Mouse (Mus musculus) G1E (cell line): ENCODE measurements around the gene Stox1. TPM values are rescaled to one million over a fixed set of nuclear protein-coding genes. Genes with fewer than 3 reads are reported as not detected.

Experiments used
- ATAC-seq: 2 replicates; pipeline ENCODE4 v1.8.0; 2016; ENCODE audit warnings: mild to moderate bottlenecking; ENCODE audit not compliant: insufficient number of reproducible peaks, poor library complexity, low FRiP score, severe bottlenecking; ENCODE audit errors: extremely low read depth
- DNase-seq: peaks from one replicate; pipeline ENCODE4 v3.0.0; 2012; ENCODE audit warnings: low spot score
- H3K27me3 ChIP-seq: 2 replicates; pipeline ENCODE4 v1.6.1; 2012; ENCODE audit warnings: mild to moderate bottlenecking, low read length, inconsistent platforms; ENCODE audit not compliant: insufficient read depth
- H3K36me3 ChIP-seq: replicated peaks from 2 replicates; pipeline ENCODE3; 2012; ENCODE audit warnings: mild to moderate bottlenecking, inconsistent platforms
- H3K4me1 ChIP-seq: 2 replicates; pipeline ENCODE4 v1.6.1; 2012; ENCODE audit warnings: low read depth, low read length, inconsistent platforms, mixed read lengths; ENCODE audit not compliant: insufficient read depth
- H3K4me3 ChIP-seq: 2 replicates; pipeline ENCODE4 v1.5.1; 2012; ENCODE audit warnings: low read depth, mild to moderate bottlenecking, inconsistent platforms, low read length, moderate library complexity, mixed read lengths
- H3K9me3 ChIP-seq: replicated peaks from 2 replicates; pipeline ENCODE4 v1.6.1; 2012; ENCODE audit warnings: inconsistent platforms
- CTCF ChIP-seq: IDR thresholded peaks from 2 replicates; pipeline ENCODE4 v1.5.1; 2012; ENCODE audit warnings: low read depth, low read length, inconsistent platforms, mixed read lengths
- GATA1 ChIP-seq: IDR thresholded peaks from 2 replicates; pipeline ENCODE4 v1.6.1; 2012; ENCODE audit warnings: borderline replicate concordance, low read length, inconsistent platforms, mixed read lengths
- GATA2 ChIP-seq: IDR thresholded peaks from 2 replicates; pipeline ENCODE4 v1.6.1; 2012; ENCODE audit warnings: low read depth, low read length, inconsistent platforms, borderline replicate concordance
- POLR2AphosphoS5 ChIP-seq: IDR thresholded peaks from 2 replicates; pipeline ENCODE4 v1.6.1; 2012; ENCODE audit warnings: low read depth, low read length, inconsistent platforms; ENCODE audit not compliant: insufficient replicate concordance
- TAL1 ChIP-seq: conservative IDR thresholded peaks from 2 replicates; pipeline ENCODE4 v1.6.1; 2012; ENCODE audit warnings: low read depth, low read length, inconsistent platforms, mixed read lengths
- polyA plus RNA-seq: library from polyadenylated mRNA; stranded (reverse); fragments of >175 nt; gene quantifications from 2 replicates; pipeline ENCODE4 v1.2.3, GENCODE M21; 2012
- total RNA-seq, 2 experiments: library from RNA; stranded (forward) in 1 of 2; stranded (reverse) in 1 of 2; fragments of 200-1000 nt in 1 of 2; fragments of >200 nt in 1 of 2; fragmentation: Nextera tagmentation in 1 of 2; gene quantifications; 2 replicates each; pipeline ENCODE4 v1.2.3; 2014 to 2017

Gene Stox1
- total RNA-seq (2014; fragmentation: Nextera tagmentation) (0.78 TPM in 1 of 2 replicates, not detected in the other), total RNA-seq (2017) (0.16 TPM in 1 of 2 replicates, not detected in the other), polyA plus RNA-seq (not detected in 2 replicates)

DNA sequence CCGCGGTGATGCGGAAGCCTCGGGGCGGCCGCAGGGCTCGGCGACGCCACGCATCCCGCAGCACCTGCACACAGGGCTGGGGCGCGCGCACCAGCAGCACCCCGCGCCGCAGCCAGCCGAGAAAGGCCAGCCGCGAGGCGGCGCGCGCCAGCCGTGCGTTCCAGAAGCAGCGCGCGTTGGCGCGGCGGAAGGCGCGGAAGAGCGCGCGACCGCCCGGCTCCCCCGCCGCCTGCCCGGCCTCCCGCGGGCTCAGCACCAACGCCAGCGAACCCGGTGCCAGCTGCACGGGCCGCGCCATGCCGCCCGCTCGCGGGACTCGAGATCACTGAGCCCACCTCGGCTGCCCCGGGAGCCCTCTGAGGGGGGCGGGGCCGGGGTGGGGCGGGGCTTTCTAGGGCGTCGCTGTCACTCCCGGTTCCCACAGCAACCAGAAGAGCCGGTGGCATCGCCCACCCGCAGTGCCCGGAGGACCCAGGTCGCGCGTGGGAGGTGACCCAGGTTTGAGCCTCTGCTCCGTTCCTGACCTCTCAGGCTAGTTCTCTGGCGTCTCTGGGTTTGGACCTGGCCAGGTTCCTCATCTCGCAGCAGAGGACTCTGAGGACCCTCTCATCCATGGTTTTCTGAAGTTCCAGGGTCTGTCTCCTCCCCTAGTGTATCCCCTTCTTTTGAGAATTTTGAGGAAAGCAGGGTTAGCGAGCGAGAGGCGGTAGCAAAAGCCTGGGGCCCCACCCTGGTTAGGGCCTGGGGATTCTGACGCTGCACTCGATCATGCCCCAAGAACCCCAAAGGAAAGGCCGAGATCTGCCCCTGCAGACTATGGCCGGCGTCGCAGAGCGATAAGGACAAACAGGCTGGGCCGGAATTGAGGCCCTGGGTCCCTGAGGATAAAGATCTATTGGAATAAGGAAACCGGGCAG, at the start of gene Stox1:
Stox1 (minus strand) TSS at position 358 of the 917 bp plus-strand sequence.
- Histone ChIP-seq H3K36me3 (no peaks in the 10 kb centered on the region), H3K27me3 (peaks cover 34% of the 10 kb centered on the region; the same call in 1 of the 2 replicates), H3K9me3 (no peaks in the 10 kb centered on the region), H3K4me3 (peak within 1 kb of the TSS; percentile 70), H3K4me1 (peaks cover 3% of the 10 kb centered on the region; the same call in 1 of the 2 replicates)
- peak; percentile 9 for DNase-seq
- TF ChIP-seq CTCF (no peak), POLR2AphosphoS5 (no peak), GATA2 (no peak), TAL1 (no peak)
- no peak for ATAC-seq

GRCm38 (mm10) chr10:62750781-62751180, 24.9 kb upstream of the Stox1 start:
- DNase-seq, result no peak
- no peaks in the 10 kb centered on the region for H3K4me1 ChIP-seq
- no peak for ATAC-seq
- H3K9me3 ChIP-seq, result no peaks in the 10 kb centered on the region
- H3K4me3 ChIP-seq, result no peak overlapping the region
- TF ChIP-seq GATA1 (no peak), POLR2AphosphoS5 (no peak), CTCF (no peak), TAL1 (no peak), GATA2 (no peak)
- no peaks in the 10 kb centered on the region for H3K27me3 ChIP-seq
- peaks cover 67% of the 10 kb centered on the region for H3K36me3 ChIP-seq

DNA sequence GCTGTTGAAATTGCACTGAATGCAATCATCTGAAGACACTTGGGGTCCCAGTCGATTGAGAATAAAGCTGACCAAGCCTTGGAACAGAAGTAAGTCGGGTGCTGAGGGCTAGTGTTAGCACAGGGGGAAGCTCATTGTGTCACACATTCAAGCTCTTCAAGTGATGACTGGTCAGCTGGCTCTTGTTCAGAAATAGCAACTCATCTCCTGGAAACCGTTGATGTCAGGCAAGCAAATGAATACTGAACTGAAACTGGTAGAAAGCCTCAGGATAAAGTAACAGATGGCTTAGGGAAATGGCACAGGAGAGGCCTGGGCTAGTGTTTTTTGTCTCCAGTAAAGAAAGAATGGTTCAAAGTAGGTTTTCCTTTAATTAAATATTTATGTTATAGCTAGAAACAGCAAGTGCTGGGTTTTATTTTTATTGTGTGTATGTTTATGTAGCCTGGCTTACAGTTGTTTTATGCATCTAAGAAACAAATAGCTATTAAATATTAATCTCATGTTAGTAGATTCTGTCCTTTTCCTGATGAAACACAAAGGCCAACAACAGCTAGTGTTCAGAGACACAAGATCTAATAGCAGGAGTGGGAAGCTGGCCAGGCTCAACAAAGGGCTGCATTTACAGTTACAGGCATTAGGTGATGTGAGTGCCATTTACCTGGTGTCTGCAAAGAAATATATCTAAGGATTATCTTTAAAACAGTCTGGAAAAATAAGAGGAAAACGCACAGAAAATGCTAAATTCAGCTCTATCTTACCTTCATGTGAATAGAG, 14.2 kb upstream of the Stox1 start:
- Histone ChIP-seq H3K4me3 (no peak overlapping the region), H3K4me1 (no peaks in the 10 kb centered on the region), H3K27me3 (peaks cover 2% of the 10 kb centered on the region; the same call in 1 of the 2 replicates), H3K36me3 (peaks cover 32% of the 10 kb centered on the region), H3K9me3 (no peaks in the 10 kb centered on the region)
- no peak for TF ChIP-seq GATA2
- no peak for TF ChIP-seq POLR2AphosphoS5
- TF ChIP-seq TAL1, result no peak
- TF ChIP-seq CTCF, result no peak
- TF ChIP-seq GATA1, result no peak
- DNase-seq (no peak), ATAC-seq (no peak)

GRCm38 (mm10) chr10:62736965-62737688, 11.2 kb upstream of the Stox1 start:
- ATAC-seq, result no peak
- H3K36me3 ChIP-seq, result peaks cover 15% of the 10 kb centered on the region
- H3K4me3 ChIP-seq, result no peak overlapping the region
- H3K27me3 ChIP-seq, result peaks cover 2% of the 10 kb centered on the region; the same call in 1 of the 2 replicates
- DNase-seq, result no peak
- no peaks in the 10 kb centered on the region for H3K4me1 ChIP-seq
- no peak for TF ChIP-seq POLR2AphosphoS5
- TF ChIP-seq GATA2, result no peak
- no peak for TF ChIP-seq CTCF
- TF ChIP-seq TAL1, result no peak
- no peak for TF ChIP-seq GATA1
- no peaks in the 10 kb centered on the region for H3K9me3 ChIP-seq

DNA sequence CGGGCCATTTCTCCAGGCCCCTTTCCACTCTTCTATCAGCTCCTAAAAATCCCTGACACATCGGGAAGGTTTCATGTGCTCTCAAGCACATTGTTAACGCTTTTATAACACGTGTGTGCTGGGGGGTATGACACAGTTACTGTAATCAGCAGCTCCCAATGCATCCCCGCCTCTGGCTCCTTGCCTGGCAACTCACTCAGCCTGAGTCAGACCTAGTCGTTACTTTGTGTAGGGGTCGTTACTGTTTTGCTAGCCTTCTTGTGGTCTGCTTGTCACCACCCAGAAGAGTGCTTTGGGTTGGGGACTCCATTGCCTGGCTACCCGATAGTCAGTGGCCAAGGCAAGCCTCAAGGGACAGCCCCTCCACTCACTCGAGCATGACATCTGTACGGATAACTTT, 4.9 kb upstream of the Stox1 start:
- no peak for DNase-seq
- no peaks in the 10 kb centered on the region for H3K9me3 ChIP-seq
- no peak for TF ChIP-seq CTCF

More for the DNA sequence above, 4.9 kb upstream of the Stox1 start:
- Histone ChIP-seq H3K4me1 (peaks cover under 1% of the 10 kb centered on the region; the same call in 1 of the 2 replicates), H3K4me3 (no peak overlapping the region), H3K27me3 (peaks cover 20% of the 10 kb centered on the region; the same call in 1 of the 2 replicates), H3K36me3 (no peaks in the 10 kb centered on the region)
- no peak for ATAC-seq
